Mouse (Mus musculus) 3T3-L1 (cell line): ENCODE results near the gene Grb7.

Experiments
- DNase-seq: peaks from one replicate; pipeline ENCODE4 v3.0.0-alpha.2; 2015; ENCODE audit warnings: low read depth, low spot score

Grb7 gene

GRCm38 (mm10) chr11:98446213-98446561, at the start of gene Grb7:
Gene Grb7 (plus strand): TSS chr11:98446394.
- DNase-seq, result no peak

GRCm38 (mm10) chr11:98397946-98398345, 48.2 kb upstream of the Grb7 start:
- DNase-seq, result no peak

- DNase-seq, result peak; percentile 95
These were observed 46.0 kb upstream of the Grb7 start, which contains the start of gene Pgap3 for GRCm38 (mm10) chr11:98400161-98400726. Gene Pgap3 (minus strand): TSS chr11:98400490.

- peak; percentile 50 for DNase-seq
These were observed 45.4 kb upstream of the Grb7 start for GRCm38 (mm10) chr11:98400816-98401215.

- no peak for DNase-seq
These were observed 39.6 kb upstream of the Grb7 start for GRCm38 (mm10) chr11:98406621-98407020.

- no peak for DNase-seq
These were observed 37.3 kb upstream of the Grb7 start for GRCm38 (mm10) chr11:98408872-98409271.

GRCm38 (mm10) chr11:98409341-98409822, 36.8 kb upstream of the Grb7 start:
- DNase-seq, result no peak

GRCm38 (mm10) chr11:98412273-98412796, 33.9 kb upstream of the Grb7 start, which contains the start of gene Erbb2:
Gene Erbb2 (plus strand): TSS chr11:98412470.
- peak; percentile 82 for DNase-seq

- peak; percentile 43 for DNase-seq
These were observed 33.3 kb upstream of the Grb7 start for GRCm38 (mm10) chr11:98412797-98413301.

- DNase-seq, result peak; percentile 72
These were observed 32.5 kb upstream of the Grb7 start for GRCm38 (mm10) chr11:98413731-98414130.

GRCm38 (mm10) chr11:98414162-98414561, 32.0 kb upstream of the Grb7 start:
- no peak for DNase-seq

GRCm38 (mm10) chr11:98417074-98417473, 29.1 kb upstream of the Grb7 start:
- DNase-seq, result no peak

- no peak for DNase-seq
These were observed 27.9 kb upstream of the Grb7 start for GRCm38 (mm10) chr11:98418273-98418672.

GRCm38 (mm10) chr11:98418939-98419547, 27.2 kb upstream of the Grb7 start:
- DNase-seq, result no peak

GRCm38 (mm10) chr11:98426592-98426991, 19.6 kb upstream of the Grb7 start:
- no peak for DNase-seq

GRCm38 (mm10) chr11:98428436-98428835, 17.8 kb upstream of the Grb7 start:
- DNase-seq, result no peak

- no peak for DNase-seq
These were observed 14.3 kb upstream of the Grb7 start for GRCm38 (mm10) chr11:98431743-98432502.

GRCm38 (mm10) chr11:98435723-98436122, 10.5 kb upstream of the Grb7 start:
- no peak for DNase-seq

- no peak for DNase-seq
These were observed 8.8 kb upstream of the Grb7 start for GRCm38 (mm10) chr11:98437441-98437840.

GRCm38 (mm10) chr11:98438331-98439158, 7.6 kb upstream of the Grb7 start, which contains the start of gene Mien1:
Gene Mien1 (minus strand): TSS chr11:98438991.
- peak; percentile 91 for DNase-seq

- DNase-seq, result no peak
These were observed 2.5 kb upstream of the Grb7 start for GRCm38 (mm10) chr11:98443688-98444087.
